Mouse (Mus musculus): ENCODE measurements at regions not wholly inside any gene's neighbourhood (a gene's known extent, or its start where the extent isn't known, plus 50 kb on each side); places are given as distances from the start of the nearest gene placed in this dataset.
A peak's percentile ranks its signal among the peaks of the same experiment; 100 is the strongest.

- intact Hi-C loops (cut with DNase I): loop anchor here (5.0 kb wide), 2 partner anchors 277 to 1222 kb away; no protein-coding TSS in a partner anchor
These were observed 176.2 kb upstream of the A1bg start for GRCm38 (mm10) chr15:61098968-61099367.

GRCm38 (mm10) chr15:61098519-61098918 is 175.7 kb upstream of the A1bg start:
- no peak for DNase-seq
- intact Hi-C loops (cut with DNase I): loop anchor here (5.0 kb wide), 2 partner anchors 276 to 1221 kb away; no protein-coding TSS in a partner anchor

More at GRCm38 (mm10) chr15:61098968-61099367, 176.2 kb upstream of the A1bg start:
- no peak for DNase-seq

- intact Hi-C loops (cut with DNase I): loop anchor here (2.0 to 5.0 kb wide), 3 partner anchors 274 to 1219 kb away; no protein-coding TSS in a partner anchor
- DNase-seq: peak; percentile 10
These were observed 173.4 kb upstream of the A1bg start for GRCm38 (mm10) chr15:61096021-61096781.

GRCm38 (mm10) chr15:61055017-61055609 is 132.3 kb upstream of the A1bg start:
- no peak for DNase-seq
- intact Hi-C loops (cut with DNase I): no loop called here

- DNase-seq: no peak
- intact Hi-C loops (cut with DNase I): no loop called here
These were observed 128.6 kb upstream of the A1bg start for GRCm38 (mm10) chr15:61051363-61051762.

- intact Hi-C loops (cut with DNase I): no loop called here
- no peak for DNase-seq
These were observed 86.7 kb upstream of the A1bg start for GRCm38 (mm10) chr15:61009509-61009908.

- DNase-seq: no peak
- intact Hi-C loops (cut with DNase I): no loop called here
These were observed 84.7 kb upstream of the A1bg start for GRCm38 (mm10) chr15:61007461-61008059.

GRCm38 (mm10) chr15:61006608-61007007 is 83.8 kb upstream of the A1bg start:
- DNase-seq: no peak
- intact Hi-C loops (cut with DNase I): no loop called here

GRCm38 (mm10) chr15:60993971-60994690 is 71.3 kb upstream of the A1bg start:
- intact Hi-C loops (cut with DNase I): no loop called here
- DNase-seq: no peak

GRCm38 (mm10) chr15:60993394-60993793 is 70.6 kb upstream of the A1bg start:
- no peak for DNase-seq
- intact Hi-C loops (cut with DNase I): no loop called here

- intact Hi-C loops (cut with DNase I): no loop called here
- no peak for DNase-seq
These were observed 59.8 kb upstream of the A1bg start for GRCm38 (mm10) chr15:60982576-60982975.

Data from left cerebral cortex, postnatal 4 days (tissue).